26 mouse cellular contexts compared by ENCODE assay signal in genomic region chr4:44322124-44322523, GRCm38 (mm10). TPM values are rescaled to one million over a fixed set of nuclear protein-coding genes. Genes with fewer than 3 reads are reported as not detected.
A peak's percentile ranks its signal among the peaks of the same experiment; 100 is the strongest.
DNase-seq lines count a peak whose midpoint lies in the region; ATAC-seq lines count a peak whose summit lies in the region.
"Had no signal": no experiment of that assay in that cellular context is flagged by ENCODE, and none has a peak within 500 bp of the region (broad histone marks: within the 10 kb centered on the region; RNA-seq: fewer than 3 reads in every experiment).

No protein-coding gene starts in this region.

- H3K9me3 ChIP-seq in megakaryocyte, embryonic 14.5 days = no peaks in the 10 kb centered on the region
- H3K9me3 ChIP-seq: forebrain, embryonic 10.5 days; forebrain, embryonic 13.5 days; heart, embryonic 10.5 days; heart, embryonic 13.5 days had no signal

- no peaks in the 10 kb centered on the region for H3K4me1 ChIP-seq in megakaryocyte, embryonic 14.5 days
- H3K4me1 ChIP-seq: forebrain, embryonic 10.5 days; forebrain, embryonic 13.5 days; heart, embryonic 10.5 days; heart, embryonic 13.5 days had no signal

- ATAC-seq in megakaryocyte, adult 5-6 weeks (ENCODE audit: poor library complexity, severe bottlenecking) = no peak
- ATAC-seq in monocyte, adult 5-6 weeks (replicated peaks; ENCODE audit: insufficient number of reproducible peaks, low FRiP score, low TSS enrichment, poor library complexity, severe bottlenecking) = 0 out of 2 replicates have a peak, but pooled peaks have one; percentile 22
- ATAC-seq: activated CD4-positive, CD25-positive, alpha-beta regulatory T cell, adult 4 months; forebrain, embryonic 13.5 days; forebrain, embryonic 16.5 days; hindbrain, postnatal 0 days had no signal

- H3K27me3 ChIP-seq in megakaryocyte, embryonic 14.5 days (replicated peaks) = no peaks in the 10 kb centered on the region
- H3K27me3 ChIP-seq: forebrain, embryonic 13.5 days; heart, embryonic 13.5 days had no signal

- H3K36me3 ChIP-seq in megakaryocyte, embryonic 14.5 days (replicated peaks; ENCODE audit: low read length) = peaks cover 42% of the 10 kb centered on the region

- DNase-seq in frontal cortex, postnatal 36 days (ENCODE audit: low spot score in 2 of 2) = peak; percentile 11 to 28
- DNase-seq in frontal cortex, postnatal 10 days (ENCODE audit: low spot score in 2 of 2) = no peak
- peak; percentile 8 to 20 for DNase-seq in right cerebral cortex, postnatal 36 days (ENCODE audit: low spot score in 2 of 2)
- no peak for DNase-seq in right cerebral cortex, postnatal 14 days
- no peak for DNase-seq in liver
- DNase-seq: adrenal gland, adult 8-10 months; adrenal gland, postnatal 25 days; cerebellum, adult 18-20 months; cerebellum, adult 9-10 months; cerebellum, postnatal 14 days; gastrocnemius, postnatal 10 days; gastrocnemius, postnatal 36 days; heart, adult 2 months; heart, postnatal 14 days; heart, postnatal 4 days had no signal

- peak overlapping the region; percentile 4 for H3K4me3 ChIP-seq in megakaryocyte, embryonic 14.5 days (replicated peaks)
- H3K4me3 ChIP-seq: forebrain, embryonic 10.5 days; forebrain, embryonic 13.5 days; heart, adult 2 months; heart, embryonic 10.5 days; heart, embryonic 13.5 days had no signal

RNA-seq across cellular contexts. Expression of gene Melk, which starts 21.4 kb away (rescaled TPM):
- 0.56 TPM in 1 of 2 replicates, not detected in the other for polyA plus RNA-seq in megakaryocyte, embryonic 14.5 days (2012; ENCODE audit: insufficient read depth, low replicate concordance)
- total RNA-seq in megakaryocyte, adult 5-6 weeks (2015) = 32.7 and 36.8 TPM in 2 replicates
- total RNA-seq in megakaryocyte, adult 5-6 weeks (2017) = 35.0 and 39.8 TPM in 2 replicates
- total RNA-seq in monocyte, adult 5-6 weeks (2017) = 0.48 to 1.2 TPM in 2 of 3 replicates, not detected in the other
- total RNA-seq: gastrocnemius, adult 18-20 months had no signal

Comparison
In these comparisons a context has a peak if more than half of its experiments do, and no peak if none do; other contexts are left out.
1. DNase-seq: peak in frontal cortex, postnatal 36 days (2 of 2) and right cerebral cortex, postnatal 36 days (2 of 2); none in frontal cortex, postnatal 10 days (0 of 2), right cerebral cortex, postnatal 14 days (single experiment) and liver (single experiment).
2. RNA of gene Melk, which starts 21.4 kb away (total RNA-seq): 32.7 to 39.8 TPM in megakaryocyte, adult 5-6 weeks; 0.48 to 1.2 TPM in monocyte, adult 5-6 weeks; every median in the first group is over 10 times any median in the second.